Mouse (Mus musculus) midbrain, embryonic 11.5 days (tissue): Measurements from ENCODE around the gene Lhb. TPM values are rescaled to one million over a fixed set of nuclear protein-coding genes. Genes with fewer than 3 reads are reported as not detected.

Source experiments
- ATAC-seq: fragments of 200-750 bp; cut with Nextera tagmentation; 2 replicates; pipeline ENCODE4 v1.8.0; 2017; ENCODE audit warnings: moderate TSS enrichment, moderate library complexity; ENCODE audit not compliant: low FRiP score
- DNase-seq: peaks from one replicate; pipeline ENCODE4 v3.0.0; 2015; ENCODE audit warnings: low spot score; ENCODE audit errors: missing footprints
- H3K27ac ChIP-seq: fragments of 300-500 bp; sonication (generic); 2 replicates; pipeline ENCODE4 v1.5.1; 2014; ENCODE audit warnings: low read depth, low read length
- H3K27me3 ChIP-seq: fragments of 300-500 bp; sonication (generic); 2 replicates; pipeline ENCODE4 v1.6.1; 2014; ENCODE audit warnings: mild to moderate bottlenecking, low read length, moderate library complexity, mixed read lengths; ENCODE audit not compliant: control insufficient read depth, insufficient read depth
- H3K36me3 ChIP-seq: fragments of 300-500 bp; sonication (generic); 2 replicates; pipeline ENCODE4 v1.6.1; 2014; ENCODE audit warnings: mild to moderate bottlenecking, low read length, moderate library complexity, mixed read lengths; ENCODE audit not compliant: control insufficient read depth, insufficient read depth
- H3K4me1 ChIP-seq: fragments of 300-500 bp; sonication (generic); 2 replicates; pipeline ENCODE4 v1.6.1; 2014; ENCODE audit warnings: low read length; ENCODE audit not compliant: control insufficient read depth, insufficient read depth
- H3K4me2 ChIP-seq: fragments of 300-500 bp; sonication (generic); 2 replicates; pipeline ENCODE4 v1.6.1; 2014; ENCODE audit warnings: mild to moderate bottlenecking, moderate library complexity
- H3K4me3 ChIP-seq: fragments of 300-500 bp; sonication (generic); 2 replicates; pipeline ENCODE4 v1.5.1; 2014; ENCODE audit warnings: low read depth, low read length
- H3K9ac ChIP-seq: fragments of 300-500 bp; sonication (generic); 2 replicates; pipeline ENCODE4 v1.6.1; 2014; ENCODE audit warnings: low read length
- H3K9me3 ChIP-seq: fragments of 300-500 bp; sonication (generic); 2 replicates; pipeline ENCODE4 v1.6.1; 2016; ENCODE audit warnings: low read length; ENCODE audit not compliant: control insufficient read depth
- WGBS: fragments of 180-500 bp; shearing (Covaris S2); extraction: QIAGEN DNeasy Blood & Tissue Kit; methylation state at CpG from one replicate; pipeline ENCODE4 v1.1.7; 2014; 5-methylcytosine and 5-hydroxymethylcytosine counted together
- polyA plus RNA-seq: library from polyadenylated mRNA; unstranded; fragments of >200 nt; fragmentation: Nextera tagmentation; extraction: Ambion mirVana; gene quantifications from 2 replicates; pipeline ENCODE4 v1.2.1, GENCODE M21; 2014

Lhb gene
- polyA plus RNA-seq, 1 experiment from 2014 or later = not detected

DNA sequence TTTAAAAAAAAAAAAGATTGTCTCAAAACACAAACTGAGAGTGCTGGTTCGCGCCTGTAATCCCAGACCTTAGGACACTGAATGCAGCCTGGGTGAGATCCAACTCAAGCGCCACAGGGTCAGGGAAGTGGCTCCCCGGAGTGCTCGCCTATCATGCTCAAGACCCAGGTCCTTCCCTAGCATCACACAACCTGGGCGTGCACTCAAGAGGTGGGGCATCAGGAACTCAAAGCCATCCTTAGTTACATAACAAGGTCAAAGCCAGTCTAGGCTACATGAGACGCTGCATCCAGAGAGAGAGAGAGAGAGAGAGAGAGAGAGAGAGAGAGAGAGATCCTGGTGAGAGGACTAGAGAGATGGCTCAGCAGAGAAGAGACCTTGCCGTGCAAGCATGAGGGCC, 5.9 kb downstream of the Lhb start:
- Histone ChIP-seq H3K9me3 (no peaks in the 10 kb centered on the region), H3K36me3 (peaks cover 31% of the 10 kb centered on the region), H3K9ac (no peak overlapping the region), H3K4me3 (no peak overlapping the region), H3K27me3 (no peaks in the 10 kb centered on the region), H3K27ac (no peak overlapping the region), H3K4me2 (no peak overlapping the region), H3K4me1 (no peaks in the 10 kb centered on the region)
- ATAC-seq (no peak), DNase-seq (peak; percentile 47)
- 94% methylated on average over 8 of the region's 8 CpGs for WGBS

GRCm38 (mm10) chr7:45433835-45434202, 13.2 kb downstream of the Lhb start:
- Histone ChIP-seq H3K4me3 (peak overlapping the region; percentile 59), H3K9ac (peak overlapping the region; percentile 74), H3K4me2 (peak overlapping the region; percentile 91), H3K27ac (no peak overlapping the region), H3K4me1 (peaks cover 31% of the 10 kb centered on the region), H3K27me3 (no peaks in the 10 kb centered on the region), H3K9me3 (no peaks in the 10 kb centered on the region), H3K36me3 (peaks cover 4% of the 10 kb centered on the region; the same call in 1 of the 2 replicates)
- no peak for ATAC-seq
- WGBS = 2% methylated on average over 7 of the region's 7 CpGs
- DNase-seq = no peak

GRCm38 (mm10) chr7:45434203-45435015, 13.8 kb downstream of the Lhb start, which contains the start of gene Gys1:
TSS of gene Gys1 (plus strand) at chr7:45434844.
- WGBS = under 1% methylated on average over 45 of the region's 45 CpGs
- Histone ChIP-seq H3K4me1 (peaks cover 31% of the 10 kb centered on the region), H3K9me3 (no peaks in the 10 kb centered on the region), H3K4me3 (peak within 1 kb of the TSS; percentile 59), H3K36me3 (peaks cover under 1% of the 10 kb centered on the region; the same call in 1 of the 2 replicates), H3K9ac (peak within 1 kb of the TSS; percentile 80), H3K27me3 (no peaks in the 10 kb centered on the region), H3K27ac (peak within 1 kb of the TSS; percentile 41), H3K4me2 (peak within 1 kb of the TSS; percentile 91)
- peak; percentile 97 for ATAC-seq
- peak; percentile 100 for DNase-seq

DNA sequence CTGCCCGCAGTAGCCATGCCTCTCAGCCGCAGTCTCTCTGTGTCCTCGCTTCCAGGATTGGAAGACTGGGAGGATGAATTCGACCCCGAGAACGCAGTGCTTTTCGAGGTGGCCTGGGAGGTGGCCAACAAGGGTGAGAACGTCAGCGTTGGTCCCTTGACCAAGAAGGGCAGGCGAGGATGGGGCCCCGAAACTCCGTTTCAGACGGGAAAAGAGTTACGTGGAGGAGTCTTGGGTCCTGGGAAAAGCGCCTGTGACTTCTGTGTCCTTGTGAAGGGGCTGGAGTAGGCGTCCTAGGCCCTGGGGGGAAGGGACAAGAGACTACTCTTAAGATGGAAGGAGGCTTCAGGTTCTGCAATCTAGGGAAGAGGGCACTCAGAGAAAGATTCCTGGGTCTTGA, 14.4 kb downstream of the Lhb start:
- no peaks in the 10 kb centered on the region for H3K27me3 ChIP-seq
- DNase-seq (no peak), ATAC-seq (peak; percentile 39; the same call in 1 of the 2 replicates)
- peak overlapping the region; percentile 80 for H3K9ac ChIP-seq
- peaks cover 31% of the 10 kb centered on the region for H3K4me1 ChIP-seq
- H3K4me3 ChIP-seq = peak overlapping the region; percentile 59
- H3K4me2 ChIP-seq = peak overlapping the region; percentile 91
- no peaks in the 10 kb centered on the region for H3K36me3 ChIP-seq
- H3K9me3 ChIP-seq = no peaks in the 10 kb centered on the region
- WGBS = 5% methylated on average over 16 of the region's 16 CpGs
- no peak overlapping the region for H3K27ac ChIP-seq

DNA sequence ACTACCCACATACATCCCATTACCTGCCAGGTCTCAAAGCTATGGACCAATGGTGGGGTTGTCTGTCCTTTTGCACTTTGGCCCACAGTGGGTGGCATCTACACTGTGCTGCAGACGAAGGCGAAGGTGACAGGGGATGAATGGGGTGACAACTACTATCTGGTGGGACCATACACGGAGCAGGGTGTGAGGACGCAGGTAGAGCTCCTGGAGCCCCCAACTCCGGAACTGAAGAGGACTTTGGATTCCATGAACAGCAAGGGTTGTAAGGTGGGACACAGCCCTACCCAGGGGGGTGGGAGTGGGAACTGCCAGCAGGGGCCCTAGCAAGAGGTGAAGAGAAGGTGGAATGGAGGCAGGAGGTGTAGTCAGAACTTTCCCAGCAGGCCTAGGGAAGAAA, 15.8 kb downstream of the Lhb start:
- no peak for ATAC-seq
- no peaks in the 10 kb centered on the region for H3K27me3 ChIP-seq
- no peaks in the 10 kb centered on the region for H3K36me3 ChIP-seq
- H3K9ac ChIP-seq = peak overlapping the region; percentile 16; the same call in 1 of the 2 replicates
- H3K4me1 ChIP-seq = peaks cover 31% of the 10 kb centered on the region
- 88% methylated on average over 5 of the region's 5 CpGs for WGBS
- peak; percentile 47 for DNase-seq
- no peak overlapping the region for H3K27ac ChIP-seq
- no peaks in the 10 kb centered on the region for H3K9me3 ChIP-seq
- no peak overlapping the region for H3K4me3 ChIP-seq
- H3K4me2 ChIP-seq = no peak overlapping the region

DNA sequence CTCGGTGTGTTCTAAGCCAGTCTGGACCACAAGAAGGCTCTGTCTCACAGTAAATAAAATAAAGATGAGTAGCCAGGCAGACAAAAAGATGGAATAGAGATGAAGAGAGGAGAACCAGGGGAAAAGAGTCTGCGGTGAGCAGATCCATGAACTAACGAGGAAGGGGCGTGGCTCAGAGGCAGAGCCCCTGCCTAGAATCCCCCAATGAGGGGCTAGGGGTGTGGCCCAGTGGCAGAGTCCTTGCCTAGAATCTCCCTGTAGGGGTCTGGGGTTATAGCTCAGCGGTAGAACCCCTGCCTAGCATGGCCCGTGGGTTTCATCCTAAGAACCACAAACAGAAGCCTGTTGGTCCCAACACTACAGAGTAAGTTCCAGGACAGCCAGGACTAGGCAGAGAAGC, 16.4 kb downstream of the Lhb start:
- H3K4me3 ChIP-seq = no peak overlapping the region
- no peak for ATAC-seq
- peak; percentile 61 for DNase-seq
- 31% methylated on average over 6 of the region's 6 CpGs for WGBS
- H3K4me2 ChIP-seq = no peak overlapping the region
- no peaks in the 10 kb centered on the region for H3K9me3 ChIP-seq
- H3K27me3 ChIP-seq = no peaks in the 10 kb centered on the region
- no peak overlapping the region for H3K9ac ChIP-seq
- H3K27ac ChIP-seq = no peak overlapping the region
- no peaks in the 10 kb centered on the region for H3K36me3 ChIP-seq
- peaks cover 31% of the 10 kb centered on the region for H3K4me1 ChIP-seq

DNA sequence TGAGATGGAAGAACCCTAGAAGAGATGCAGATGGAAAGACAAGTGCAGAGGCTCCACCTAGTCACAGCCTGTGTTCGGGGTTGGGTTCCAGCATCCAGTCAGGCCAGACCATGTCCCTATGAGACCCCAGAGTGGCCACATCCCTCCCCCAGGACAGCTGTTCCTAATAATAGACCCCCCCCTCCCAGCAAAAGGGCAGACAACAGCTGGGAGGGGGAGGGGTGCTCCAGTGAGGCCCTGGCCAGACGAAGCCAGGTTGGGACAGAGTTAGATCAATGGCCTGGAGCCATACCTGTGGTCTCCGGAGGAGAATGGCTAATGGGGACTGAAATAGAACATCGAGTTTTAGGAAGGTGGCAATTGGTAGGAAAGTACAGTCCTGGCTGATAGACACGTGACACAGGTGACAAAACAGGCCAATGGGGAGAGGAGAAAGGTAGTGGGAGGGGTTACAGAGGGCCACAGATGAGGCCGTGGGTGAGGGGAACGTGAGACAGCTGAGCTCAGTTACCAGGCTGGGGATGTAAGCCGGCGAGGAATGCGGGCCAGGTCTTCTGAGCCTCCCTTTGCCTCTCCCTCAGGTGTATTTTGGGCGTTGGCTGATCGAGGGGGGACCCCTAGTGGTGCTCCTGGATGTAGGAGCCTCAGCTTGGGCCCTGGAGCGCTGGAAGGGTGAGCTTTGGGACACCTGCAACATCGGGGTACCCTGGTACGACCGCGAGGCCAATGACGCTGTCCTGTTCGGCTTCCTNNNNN, 17.1 kb downstream of the Lhb start, which contains the start of gene Ruvbl2:
Gene Ruvbl2 (minus strand): TSS at position 576 of the 756 bp plus-strand sequence.
- ATAC-seq = no peak
- Histone ChIP-seq H3K4me1 (peaks cover 31% of the 10 kb centered on the region), H3K9ac (no peak within 1 kb of the TSS), H3K27me3 (no peaks in the 10 kb centered on the region), H3K4me3 (no peak within 1 kb of the TSS), H3K36me3 (no peaks in the 10 kb centered on the region), H3K27ac (no peak within 1 kb of the TSS), H3K9me3 (no peaks in the 10 kb centered on the region), H3K4me2 (no peak within 1 kb of the TSS)
- WGBS = 21% methylated on average over 19 of the region's 19 CpGs
- peak; percentile 85 for DNase-seq

DNA sequence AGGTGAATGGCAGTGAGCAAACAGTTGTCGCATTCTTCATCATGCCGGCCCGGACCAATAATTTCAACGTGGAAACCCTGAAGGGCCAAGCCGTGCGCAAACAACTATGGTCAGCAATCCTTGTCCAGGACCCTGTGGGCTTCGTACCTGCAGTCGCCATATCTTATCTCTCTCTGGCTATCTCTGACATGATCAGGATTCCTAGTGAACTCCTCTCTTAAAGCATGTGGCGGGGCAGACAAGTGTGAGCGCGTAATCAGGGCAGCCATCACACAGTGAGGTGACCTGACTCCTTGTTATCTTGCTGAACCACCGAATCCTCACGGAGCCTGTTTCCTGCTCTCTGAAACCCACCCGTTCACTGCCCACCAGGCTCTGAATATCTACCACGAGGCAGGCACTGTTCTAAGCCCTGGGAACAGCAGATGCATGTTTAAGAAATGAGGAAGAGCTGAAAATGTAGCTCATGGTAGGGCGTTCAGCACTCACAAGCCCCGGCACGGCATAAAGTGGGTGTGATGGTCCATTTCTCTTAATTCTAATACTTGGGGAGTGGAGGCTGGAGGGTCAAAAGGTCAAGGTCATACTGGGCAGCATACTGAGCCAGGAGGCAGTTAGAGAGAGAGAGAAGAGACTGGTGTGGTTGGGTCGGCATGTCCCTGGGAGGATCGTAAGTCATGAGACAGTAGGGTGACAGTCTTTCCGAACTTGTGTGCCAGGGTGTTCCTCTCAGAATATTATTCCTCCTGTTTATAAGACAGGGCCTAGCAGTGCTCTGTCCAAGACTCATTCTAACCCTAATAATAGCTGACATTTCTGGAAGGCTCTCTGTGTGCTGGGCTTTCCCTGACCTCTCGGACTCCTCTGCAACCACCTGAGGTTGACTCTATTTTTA, 23.2 kb downstream of the Lhb start:
- Histone ChIP-seq H3K27ac (no peak overlapping the region), H3K4me1 (no peaks in the 10 kb centered on the region), H3K36me3 (peaks cover 10% of the 10 kb centered on the region; the same call in 1 of the 2 replicates), H3K4me3 (no peak overlapping the region), H3K9me3 (no peaks in the 10 kb centered on the region), H3K9ac (no peak overlapping the region), H3K27me3 (no peaks in the 10 kb centered on the region), H3K4me2 (no peak overlapping the region)
- DNase-seq (peak; percentile 41), ATAC-seq (no peak)
- 92% methylated on average over 22 of the region's 22 CpGs for WGBS
